Mouse (Mus musculus): Measurements from ENCODE around the gene S100a7a. TPM values are rescaled to one million over a fixed set of nuclear protein-coding genes. Genes with fewer than 3 reads are reported as not detected.

Gene S100a7a
- polyA plus RNA-seq, 1 experiment = 1.1 TPM

GRCm38 (mm10) chr3:90612728-90613291, 41.0 kb upstream of the S100a7a start, which contains the start of gene S100a6:
Gene S100a6 (plus strand): TSS chr3:90612882.
- TF ChIP-seq CTCF (IDR thresholded peaks at IDR 0.05; ENCODE audit: extremely low read depth, insufficient read depth, low read length) = peak; percentile 55
- no peak for TF ChIP-seq POLR2A (IDR thresholded peaks at IDR 0.05; ENCODE audit: extremely low read depth, insufficient read depth, low read length)
- H3K27ac ChIP-seq (ENCODE audit: insufficient read depth, low read length) = no peak within 1 kb of the TSS
- H3K4me3 ChIP-seq (ENCODE audit: insufficient read depth, low read length) = peak within 1 kb of the TSS; percentile 30
- peaks cover 1% of the 10 kb centered on the region; the same call in 1 of the 2 replicates for H3K4me1 ChIP-seq (ENCODE audit: control insufficient read depth, insufficient read depth, low read length)

- H3K27ac ChIP-seq (ENCODE audit: insufficient read depth, low read length) = no peak overlapping the region
- H3K4me3 ChIP-seq (ENCODE audit: insufficient read depth, low read length) = peak overlapping the region; percentile 30; the same call in 1 of the 2 replicates
- TF ChIP-seq CTCF (IDR thresholded peaks at IDR 0.05; ENCODE audit: extremely low read depth, insufficient read depth, low read length) (no peak), POLR2A (IDR thresholded peaks at IDR 0.05; ENCODE audit: extremely low read depth, insufficient read depth, low read length) (no peak)
- peaks cover 1% of the 10 kb centered on the region; the same call in 1 of the 2 replicates for H3K4me1 ChIP-seq (ENCODE audit: control insufficient read depth, insufficient read depth, low read length)
Measured at GRCm38 (mm10) chr3:90613461-90614147, 40.2 kb upstream of the S100a7a start.

GRCm38 (mm10) chr3:90614148-90614530, 39.7 kb upstream of the S100a7a start:
- Histone ChIP-seq H3K4me3 (ENCODE audit: insufficient read depth, low read length) (no peak overlapping the region), H3K4me1 (ENCODE audit: control insufficient read depth, insufficient read depth, low read length) (peaks cover 1% of the 10 kb centered on the region; the same call in 1 of the 2 replicates), H3K27ac (ENCODE audit: insufficient read depth, low read length) (no peak overlapping the region)
- TF ChIP-seq CTCF (IDR thresholded peaks at IDR 0.05; ENCODE audit: extremely low read depth, insufficient read depth, low read length) = no peak
- TF ChIP-seq POLR2A (IDR thresholded peaks at IDR 0.05; ENCODE audit: extremely low read depth, insufficient read depth, low read length) = no peak

- H3K27ac ChIP-seq (ENCODE audit: insufficient read depth, low read length) = no peak overlapping the region
- no peak overlapping the region for H3K4me3 ChIP-seq (ENCODE audit: insufficient read depth, low read length)
- H3K4me1 ChIP-seq (ENCODE audit: control insufficient read depth, insufficient read depth, low read length) = peaks cover 1% of the 10 kb centered on the region; the same call in 1 of the 2 replicates
- TF ChIP-seq CTCF (IDR thresholded peaks at IDR 0.05; ENCODE audit: extremely low read depth, insufficient read depth, low read length) = no peak
- no peak for TF ChIP-seq POLR2A (IDR thresholded peaks at IDR 0.05; ENCODE audit: extremely low read depth, insufficient read depth, low read length)
Measured at GRCm38 (mm10) chr3:90614611-90615251, 39.1 kb upstream of the S100a7a start.

GRCm38 (mm10) chr3:90615415-90615814, 38.4 kb upstream of the S100a7a start:
- H3K27ac ChIP-seq (ENCODE audit: insufficient read depth, low read length) = no peak overlapping the region
- no peak overlapping the region for H3K4me3 ChIP-seq (ENCODE audit: insufficient read depth, low read length)
- peaks cover 1% of the 10 kb centered on the region; the same call in 1 of the 2 replicates for H3K4me1 ChIP-seq (ENCODE audit: control insufficient read depth, insufficient read depth, low read length)
- peak; percentile 81 for TF ChIP-seq CTCF (IDR thresholded peaks at IDR 0.05; ENCODE audit: extremely low read depth, insufficient read depth, low read length)
- no peak for TF ChIP-seq POLR2A (IDR thresholded peaks at IDR 0.05; ENCODE audit: extremely low read depth, insufficient read depth, low read length)

GRCm38 (mm10) chr3:90615911-90616310, 37.9 kb upstream of the S100a7a start:
- TF ChIP-seq POLR2A (IDR thresholded peaks at IDR 0.05; ENCODE audit: extremely low read depth, insufficient read depth, low read length) (no peak), CTCF (IDR thresholded peaks at IDR 0.05; ENCODE audit: extremely low read depth, insufficient read depth, low read length) (no peak)
- Histone ChIP-seq H3K4me3 (ENCODE audit: insufficient read depth, low read length) (no peak overlapping the region), H3K4me1 (ENCODE audit: control insufficient read depth, insufficient read depth, low read length) (peaks cover 1% of the 10 kb centered on the region; the same call in 1 of the 2 replicates), H3K27ac (ENCODE audit: insufficient read depth, low read length) (no peak overlapping the region)

GRCm38 (mm10) chr3:90617586-90617985, 36.2 kb upstream of the S100a7a start:
- TF ChIP-seq POLR2A (IDR thresholded peaks at IDR 0.05; ENCODE audit: extremely low read depth, insufficient read depth, low read length) (no peak), CTCF (IDR thresholded peaks at IDR 0.05; ENCODE audit: extremely low read depth, insufficient read depth, low read length) (peak; percentile 17; the same call in 1 of the 2 replicates)
- Histone ChIP-seq H3K4me3 (ENCODE audit: insufficient read depth, low read length) (no peak overlapping the region), H3K27ac (ENCODE audit: insufficient read depth, low read length) (no peak overlapping the region), H3K4me1 (ENCODE audit: control insufficient read depth, insufficient read depth, low read length) (peaks cover 1% of the 10 kb centered on the region; the same call in 1 of the 2 replicates)

GRCm38 (mm10) chr3:90621552-90621951, 32.3 kb upstream of the S100a7a start:
- Histone ChIP-seq H3K4me3 (ENCODE audit: insufficient read depth, low read length) (no peak overlapping the region), H3K4me1 (ENCODE audit: control insufficient read depth, insufficient read depth, low read length) (no peaks in the 10 kb centered on the region; the same call in 1 of the 2 replicates), H3K27ac (ENCODE audit: insufficient read depth, low read length) (no peak overlapping the region)
- no peak for TF ChIP-seq POLR2A (IDR thresholded peaks at IDR 0.05; ENCODE audit: extremely low read depth, insufficient read depth, low read length)
- TF ChIP-seq CTCF (IDR thresholded peaks at IDR 0.05; ENCODE audit: extremely low read depth, insufficient read depth, low read length) = no peak

GRCm38 (mm10) chr3:90623435-90624071, 30.3 kb upstream of the S100a7a start:
- Histone ChIP-seq H3K4me1 (ENCODE audit: control insufficient read depth, insufficient read depth, low read length) (no peaks in the 10 kb centered on the region; the same call in 1 of the 2 replicates), H3K4me3 (ENCODE audit: insufficient read depth, low read length) (no peak overlapping the region), H3K27ac (ENCODE audit: insufficient read depth, low read length) (no peak overlapping the region)
- TF ChIP-seq POLR2A (IDR thresholded peaks at IDR 0.05; ENCODE audit: extremely low read depth, insufficient read depth, low read length) (no peak), CTCF (IDR thresholded peaks at IDR 0.05; ENCODE audit: extremely low read depth, insufficient read depth, low read length) (no peak)

All from cortical plate, adult 2 months (tissue).